Mouse (Mus musculus) MEL (cell line): Measurements from ENCODE around the gene Sebox. TPM values are rescaled to one million over a fixed set of nuclear protein-coding genes. Genes with fewer than 3 reads are reported as not detected.

Experiments used
- DNase-seq: peaks from one replicate; pipeline ENCODE4 v3.0.0; 2011; ENCODE audit warnings: low read depth, low spot score
- H3K27ac ChIP-seq: 2 replicates; pipeline ENCODE4 v1.5.1; 2012; ENCODE audit warnings: low read depth, mild to moderate bottlenecking, control low read depth, low read length, moderate library complexity; ENCODE audit not compliant: control insufficient read depth
- H3K27me3 ChIP-seq, 2 experiments: fragments of 150-350 bp in 1 of 2; sonication (generic) in 1 of 2; 2 replicates each; pipeline ENCODE4 v1.6.1; 2012; ENCODE audit warnings: low read length in 2 of 2, mild to moderate bottlenecking in 2 of 2, improper control_type of control experiment in 1 of 2, moderate library complexity in 1 of 2; ENCODE audit not compliant: insufficient read depth in 2 of 2, control insufficient read depth in 1 of 2
- H3K36me3 ChIP-seq, 2 experiments: 2 replicates each; pipeline ENCODE4 v1.6.1; 2012 to 2014; ENCODE audit warnings: low read length in 2 of 2, improper control_type of control experiment in 1 of 2, inconsistent platforms in 1 of 2, mild to moderate bottlenecking in 1 of 2; ENCODE audit not compliant: insufficient read depth in 2 of 2, control insufficient read depth in 1 of 2
- H3K4me1 ChIP-seq, 2 experiments: fragments of 150-350 bp in 1 of 2; sonication (generic) in 1 of 2; 2 replicates each; pipeline ENCODE4 v1.6.1; 2012; ENCODE audit warnings: low read length in 2 of 2, improper control_type of control experiment in 1 of 2, mild to moderate bottlenecking in 1 of 2; ENCODE audit not compliant: insufficient read depth in 2 of 2, control insufficient read depth in 1 of 2
- H3K4me3 ChIP-seq, 2 experiments: fragments of 150-350 bp in 1 of 2; sonication (generic) in 1 of 2; 2 replicates each; pipeline ENCODE4 v1.5.1; 2012; ENCODE audit warnings: low read depth in 2 of 2, low read length in 2 of 2, mild to moderate bottlenecking in 2 of 2, moderate library complexity in 2 of 2, control low read depth in 1 of 2, improper control_type of control experiment in 1 of 2; ENCODE audit not compliant: control insufficient read depth in 1 of 2, insufficient read depth in 1 of 2
- H3K79me2 ChIP-seq: 2 replicates; pipeline ENCODE4 v1.6.1; 2012; ENCODE audit warnings: mild to moderate bottlenecking, low read length, moderate library complexity; ENCODE audit not compliant: control insufficient read depth, poor library complexity, insufficient read depth
- H3K9ac ChIP-seq: 2 replicates; pipeline ENCODE4 v1.6.1; 2012; ENCODE audit warnings: low read depth, mild to moderate bottlenecking, control low read depth, low read length, moderate library complexity; ENCODE audit not compliant: control insufficient read depth, poor library complexity, severe bottlenecking
- H3K9me3 ChIP-seq: fragments of 150-350 bp; sonication (generic); replicated peaks from 2 replicates; pipeline ENCODE4 v1.6.1; 2012; ENCODE audit warnings: mild to moderate bottlenecking, low read length, improper control_type of control experiment, moderate library complexity; ENCODE audit not compliant: insufficient read depth
- BHLHE40 ChIP-seq: IDR thresholded peaks from 2 replicates; pipeline ENCODE4 v1.6.1; 2012; ENCODE audit warnings: low read depth, mild to moderate bottlenecking, inconsistent platforms, low read length, improper control_type of control experiment, borderline replicate concordance
- CTCF ChIP-seq, 3 experiments: IDR thresholded peaks in 2 of 3; conservative IDR thresholded peaks in 1 of 3; 2 replicates each; pipeline ENCODE4 v1.5.1; 2011 to 2012; ENCODE audit warnings: low read length in 3 of 3, low read depth in 2 of 3, mild to moderate bottlenecking in 2 of 3, improper control_type of control experiment in 1 of 3, inconsistent platforms in 1 of 3, mixed read lengths in 1 of 3, moderate library complexity in 1 of 3; ENCODE audit not compliant: control insufficient read depth in 1 of 3, insufficient read depth in 1 of 3, poor library complexity in 1 of 3, severe bottlenecking in 1 of 3
- ELF1 ChIP-seq: IDR thresholded peaks from 2 replicates; pipeline ENCODE4 v1.6.1; 2014; ENCODE audit warnings: low read depth, mild to moderate bottlenecking, inconsistent platforms, low read length, improper control_type of control experiment, moderate library complexity
- EP300 ChIP-seq, 2 experiments: IDR thresholded peaks; 2 replicates each; pipeline ENCODE4 v1.6.1; 2011; ENCODE audit warnings: improper control_type of control experiment in 2 of 2, low read length in 2 of 2, low read depth in 1 of 2, mild to moderate bottlenecking in 1 of 2
- ETS1 ChIP-seq: IDR thresholded peaks from 2 replicates; pipeline ENCODE4 v1.6.1; 2012; ENCODE audit warnings: low read depth, mild to moderate bottlenecking, inconsistent platforms, low read length, improper control_type of control experiment, moderate library complexity
- GATA1 ChIP-seq: IDR thresholded peaks from 2 replicates; pipeline ENCODE4 v1.6.1; 2011; ENCODE audit warnings: low read depth, low read length, improper control_type of control experiment
- JUND ChIP-seq: IDR thresholded peaks from 2 replicates; pipeline ENCODE4 v1.6.1; 2011; ENCODE audit warnings: low read depth, mild to moderate bottlenecking, improper control_type of control experiment, low read length
- KAT2A ChIP-seq: conservative IDR thresholded peaks from 2 replicates; pipeline ENCODE4 v1.6.1; 2012; ENCODE audit warnings: low read depth, low read length, improper control_type of control experiment, inconsistent platforms
- MAFK ChIP-seq: IDR thresholded peaks from 2 replicates; pipeline ENCODE4 v1.6.1; 2011; ENCODE audit warnings: low read depth, mild to moderate bottlenecking, low read length, improper control_type of control experiment, borderline replicate concordance
- MAX ChIP-seq: IDR thresholded peaks from 2 replicates; pipeline ENCODE4 v1.6.1; 2011; ENCODE audit warnings: low read length, improper control_type of control experiment
- MEF2A ChIP-seq: IDR thresholded peaks from 2 replicates; pipeline ENCODE4 v1.6.1; 2014; ENCODE audit warnings: low read depth, mild to moderate bottlenecking, inconsistent platforms, low read length, improper control_type of control experiment; ENCODE audit not compliant: poor library complexity, insufficient replicate concordance, severe bottlenecking; ENCODE audit errors: extremely low read depth
- MXI1 ChIP-seq: IDR thresholded peaks from 2 replicates; pipeline ENCODE4 v1.6.1; 2011; ENCODE audit warnings: mild to moderate bottlenecking, low read depth, low read length, improper control_type of control experiment
- MYB ChIP-seq: IDR thresholded peaks from 2 replicates; pipeline ENCODE4 v1.6.1; 2011; ENCODE audit warnings: mild to moderate bottlenecking, low read depth, low read length, improper control_type of control experiment
- MYC ChIP-seq: IDR thresholded peaks from 2 replicates; pipeline ENCODE4 v1.6.1; 2011; ENCODE audit warnings: low read depth, mild to moderate bottlenecking, low read length, improper control_type of control experiment, moderate library complexity
- POLR2A ChIP-seq, 2 experiments: IDR thresholded peaks; 2 replicates each; pipeline ENCODE4 v1.6.1; 2011 to 2012; ENCODE audit warnings: low read length in 2 of 2, mild to moderate bottlenecking in 2 of 2, control low read depth in 1 of 2, improper control_type of control experiment in 1 of 2, low read depth in 1 of 2, moderate library complexity in 1 of 2; ENCODE audit not compliant: control insufficient read depth in 1 of 2, insufficient read depth in 1 of 2, poor library complexity in 1 of 2
- POLR2AphosphoS5 ChIP-seq: IDR thresholded peaks from 2 replicates; pipeline ENCODE4 v1.6.1; 2012; ENCODE audit warnings: low read depth, borderline replicate concordance, mild to moderate bottlenecking, inconsistent platforms, low read length, moderate library complexity, mixed read lengths
- RCOR1 ChIP-seq: IDR thresholded peaks from 2 replicates; pipeline ENCODE4 v1.6.1; 2012; ENCODE audit warnings: low read depth, mild to moderate bottlenecking, inconsistent platforms, low read length, improper control_type of control experiment
- SIN3A ChIP-seq: IDR thresholded peaks from 2 replicates; pipeline ENCODE4 v1.6.1; 2012; ENCODE audit warnings: low read length, improper control_type of control experiment, inconsistent platforms
- TBP ChIP-seq: IDR thresholded peaks from 2 replicates; pipeline ENCODE4 v1.8.0; 2011; ENCODE audit warnings: low read depth, low read length, improper control_type of control experiment
- TCF12 ChIP-seq: IDR thresholded peaks from 2 replicates; pipeline ENCODE4 v1.6.1; 2014; ENCODE audit warnings: low read depth, mild to moderate bottlenecking, inconsistent platforms, low read length, improper control_type of control experiment, moderate library complexity
- USF1 ChIP-seq: IDR thresholded peaks from 2 replicates; pipeline ENCODE4 v1.6.1; 2014; ENCODE audit warnings: low read depth, mild to moderate bottlenecking, inconsistent platforms, low read length, improper control_type of control experiment, moderate library complexity
- USF2 ChIP-seq, 2 experiments: IDR thresholded peaks; 2 replicates each; pipeline ENCODE4 v1.6.1; 2011 to 2012; ENCODE audit warnings: improper control_type of control experiment in 2 of 2, low read length in 2 of 2, borderline replicate concordance in 1 of 2, inconsistent platforms in 1 of 2, low read depth in 1 of 2, mild to moderate bottlenecking in 1 of 2; ENCODE audit not compliant: insufficient read depth in 1 of 2
- ZNF384 ChIP-seq: IDR thresholded peaks from 2 replicates; pipeline ENCODE4 v1.6.1; 2012; ENCODE audit warnings: low read depth, mild to moderate bottlenecking, inconsistent platforms, low read length, improper control_type of control experiment
- polyA plus RNA-seq, 2 experiments: library from polyadenylated mRNA; stranded (reverse) in 1 of 2; unstranded in 1 of 2; fragments of >175 nt in 1 of 2; fragments of >200 nt in 1 of 2; gene quantifications; 2 replicates each; pipeline versions ENCODE4 v1.2.1 to v1.2.4; 2012; ENCODE audit warnings: low replicate concordance in 2 of 2, low read depth in 1 of 2; ENCODE audit not compliant: insufficient read length in 2 of 2, insufficient read depth in 1 of 2, missing spikeins in 1 of 2
- total RNA-seq: library from RNA; depleted of rRNA; stranded (reverse); fragments of 300-350 nt; gene quantifications from 2 replicates; pipeline ENCODE4 v1.2.3, GENCODE M21; 2012

The Sebox gene
- total and polyA plus RNA-seq, 3 experiments: 0.06 to 0.15 TPM; not detected in 1

- Histone ChIP-seq H3K4me3 (no peak overlapping the region), H3K79me2 (no peaks in the 10 kb centered on the region; the same call in 1 of the 2 replicates), H3K4me1 (peaks cover 16 to 37% of the 10 kb centered on the region in 2 experiments), H3K9me3 (no peaks in the 10 kb centered on the region), H3K27ac (no peak overlapping the region), H3K36me3 (peaks cover 0 to 27% of the 10 kb centered on the region in 2 experiments; a peak in 2 of 4 replicates), H3K27me3 (peaks cover 0 to 2% of the 10 kb centered on the region in 2 experiments; a peak in 2 of 4 replicates), H3K9ac (no peak overlapping the region)
- DNase-seq: no peak
- TF ChIP-seq CTCF (IDR thresholded peaks at IDR 0.05 in 2 of 3, conservative IDR thresholded peaks at IDR 0.05 in 1 of 3; ENCODE audit: control insufficient read depth in 1 of 3, insufficient read depth in 1 of 3, low read depth in 2 of 3, low read length in 3 of 3, poor library complexity in 1 of 3, severe bottlenecking in 1 of 3): peak in 2 of 3 experiments; percentile 16 to 28; a peak in 2 of 6 replicates
- TF ChIP-seq USF2 (IDR thresholded peaks at IDR 0.05; ENCODE audit: borderline replicate concordance in 1 of 2, insufficient read depth in 1 of 2, low read depth in 1 of 2, low read length in 2 of 2): 0 out of 4 replicates have a peak, but pooled peaks of 1 of the 2 experiments have one; percentile 10
- peak; percentile 77 for TF ChIP-seq MXI1
- no peak for TF ChIP-seq TBP
Measured at GRCm38 (mm10) chr11:78462669-78463068, 40.6 kb upstream of the Sebox start.

GRCm38 (mm10) chr11:78463286-78464036 is 39.8 kb upstream of the Sebox start:
- TF ChIP-seq MXI1: peak; percentile 55; the same call in 1 of the 2 replicates
- no peak for TF ChIP-seq POLR2AphosphoS5
- TF ChIP-seq TBP: peak; percentile 64
- peak; percentile 95 to 97 for TF ChIP-seq EP300 (IDR thresholded peaks at IDR 0.05; ENCODE audit: low read depth in 1 of 2, low read length in 2 of 2)
- TF ChIP-seq MAFK: peak; percentile 64; the same call in 1 of the 2 replicates
- TF ChIP-seq BHLHE40: peak; percentile 69
- peak; percentile 44; the same call in 1 of the 2 replicates for TF ChIP-seq USF1
- TF ChIP-seq TCF12: peak; percentile 85
- no peak for TF ChIP-seq ZNF384
- peak; percentile 66 for TF ChIP-seq MYB
- TF ChIP-seq RCOR1: peak; percentile 87
- TF ChIP-seq POLR2A (IDR thresholded peaks at IDR 0.05; ENCODE audit: control insufficient read depth in 1 of 2, insufficient read depth in 1 of 2, low read depth in 1 of 2, low read length in 2 of 2, poor library complexity in 1 of 2): 0 out of 4 replicates have a peak, but pooled peaks of 1 of the 2 experiments have one; percentile 28
- peak; percentile 34; the same call in 1 of the 2 replicates for TF ChIP-seq ELF1
- TF ChIP-seq MEF2A: no peak
- TF ChIP-seq KAT2A: no peak
- TF ChIP-seq ETS1: peak; percentile 100
- peak; percentile 92; the same call in 1 of the 2 replicates for TF ChIP-seq JUND
- TF ChIP-seq GATA1: peak; percentile 95
- TF ChIP-seq CTCF (IDR thresholded peaks at IDR 0.05 in 2 of 3, conservative IDR thresholded peaks at IDR 0.05 in 1 of 3; ENCODE audit: control insufficient read depth in 1 of 3, insufficient read depth in 1 of 3, low read depth in 2 of 3, low read length in 3 of 3, poor library complexity in 1 of 3, severe bottlenecking in 1 of 3): no peak
- no peak; the same call in none of the 2 replicates for TF ChIP-seq MYC
- TF ChIP-seq SIN3A: peak; percentile 95
- peak; percentile 66 for TF ChIP-seq MAX
- TF ChIP-seq, all 39 proteins: peak for 16
- Histone ChIP-seq H3K9ac (peak overlapping the region; percentile 52), H3K27me3 (no peaks in the 10 kb centered on the region), H3K9me3 (no peaks in the 10 kb centered on the region), H3K4me1 (peaks cover 20 to 44% of the 10 kb centered on the region in 2 experiments), H3K4me3 (peak overlapping the region; percentile 26 to 34; a peak in 3 of 4 replicates), H3K36me3 (peaks cover 0 to 31% of the 10 kb centered on the region in 2 experiments; a peak in 2 of 4 replicates), H3K79me2 (no peaks in the 10 kb centered on the region; the same call in 1 of the 2 replicates), H3K27ac (peak overlapping the region; percentile 75)
- DNase-seq: peak; percentile 84
